Mouse (Mus musculus) cerebellum, adult 2 months (tissue): ENCODE results near the gene Unc13d. TPM values are rescaled to one million over a fixed set of nuclear protein-coding genes. Genes with fewer than 3 reads are reported as not detected.

ENCODE experiments used
- DNase-seq, 2 experiments: peaks; one replicate each; pipeline ENCODE4 v3.0.0; 2021
- H3K27ac ChIP-seq: fragments of 200-500 bp; 2 replicates; pipeline ENCODE4 v1.5.1; 2012; ENCODE audit warnings: low read length, control low read depth, inconsistent platforms; ENCODE audit not compliant: insufficient read depth
- H3K27me3 ChIP-seq: fragments of 200-500 bp; 2 replicates; pipeline ENCODE4 v1.6.1; 2012; ENCODE audit warnings: inconsistent platforms, mild to moderate bottlenecking, low read length, moderate library complexity; ENCODE audit not compliant: control insufficient read depth, insufficient read depth
- H3K4me1 ChIP-seq: fragments of 200-500 bp; 2 replicates; pipeline ENCODE4 v1.6.1; 2011; ENCODE audit warnings: low read length; ENCODE audit not compliant: control insufficient read depth, insufficient read depth
- H3K4me3 ChIP-seq: fragments of 200-500 bp; replicated peaks from 2 replicates; pipeline ENCODE3; 2011; ENCODE audit warnings: mild to moderate bottlenecking, low read depth, low read length, control low read depth; ENCODE audit not compliant: insufficient read depth
- CTCF ChIP-seq: fragments of 200-500 bp; IDR thresholded peaks from 2 replicates; pipeline ENCODE4 v1.5.1; 2011; ENCODE audit warnings: low read depth, mild to moderate bottlenecking, control low read depth, low read length, moderate library complexity, borderline replicate concordance; ENCODE audit not compliant: insufficient read depth
- POLR2A ChIP-seq: fragments of 200-500 bp; IDR thresholded peaks from 2 replicates; pipeline ENCODE4 v1.6.1; 2011; ENCODE audit warnings: low read length, control low read depth, borderline replicate concordance; ENCODE audit not compliant: insufficient read depth
- WGBS: fragments of 180-500 bp; shearing (Covaris S2); methylation state at CpG from one replicate; pipeline ENCODE4 v1.1.7; 2018; 5-methylcytosine and 5-hydroxymethylcytosine counted together
- polyA plus RNA-seq: library from polyadenylated mRNA; depleted of rRNA; stranded (reverse); fragments of >200 nt; gene quantifications from 2 replicates; pipeline ENCODE4 v1.2.3, GENCODE M21; 2012

Unc13d gene
- polyA plus RNA-seq, 1 experiment: 3.8 TPM

DNA sequence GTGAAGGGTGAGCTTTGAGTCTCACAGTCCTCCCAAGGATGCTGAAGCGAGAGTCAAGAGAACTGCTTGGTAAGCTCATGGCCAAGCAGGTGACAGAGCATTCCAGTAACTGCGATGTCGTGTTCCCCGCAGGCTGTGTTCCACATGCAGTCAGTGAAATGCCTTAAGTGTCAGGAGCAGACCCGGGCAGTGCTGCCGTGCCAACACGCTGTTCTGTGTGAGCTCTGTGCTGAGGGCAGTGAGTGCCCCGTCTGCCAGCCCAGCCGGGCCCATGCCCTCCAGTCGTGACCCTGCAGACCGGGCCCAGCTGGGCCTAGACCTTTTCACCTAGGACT, 18.1 kb downstream of the Unc13d start:
- H3K4me1 ChIP-seq: peaks cover 75% of the 10 kb centered on the region
- H3K4me3 ChIP-seq: no peak overlapping the region
- no peaks in the 10 kb centered on the region for H3K27me3 ChIP-seq
- DNase-seq: peak; percentile 45 to 50
- peak overlapping the region; percentile 58 for H3K27ac ChIP-seq
- WGBS: 31% methylated on average over 11 of the region's 11 CpGs
- TF ChIP-seq CTCF (no peak), POLR2A (no peak)

GRCm38 (mm10) chr11:116058868-116059690, 18.7 kb downstream of the Unc13d start:
- Histone ChIP-seq H3K4me1 (peaks cover 70% of the 10 kb centered on the region), H3K4me3 (no peak overlapping the region), H3K27ac (peak overlapping the region; percentile 58), H3K27me3 (no peaks in the 10 kb centered on the region)
- peak in 1 of 2 experiments; percentile 51 for DNase-seq
- TF ChIP-seq POLR2A: no peak
- no peak for TF ChIP-seq CTCF
- 46% methylated on average over 17 of the region's 17 CpGs for WGBS

DNA sequence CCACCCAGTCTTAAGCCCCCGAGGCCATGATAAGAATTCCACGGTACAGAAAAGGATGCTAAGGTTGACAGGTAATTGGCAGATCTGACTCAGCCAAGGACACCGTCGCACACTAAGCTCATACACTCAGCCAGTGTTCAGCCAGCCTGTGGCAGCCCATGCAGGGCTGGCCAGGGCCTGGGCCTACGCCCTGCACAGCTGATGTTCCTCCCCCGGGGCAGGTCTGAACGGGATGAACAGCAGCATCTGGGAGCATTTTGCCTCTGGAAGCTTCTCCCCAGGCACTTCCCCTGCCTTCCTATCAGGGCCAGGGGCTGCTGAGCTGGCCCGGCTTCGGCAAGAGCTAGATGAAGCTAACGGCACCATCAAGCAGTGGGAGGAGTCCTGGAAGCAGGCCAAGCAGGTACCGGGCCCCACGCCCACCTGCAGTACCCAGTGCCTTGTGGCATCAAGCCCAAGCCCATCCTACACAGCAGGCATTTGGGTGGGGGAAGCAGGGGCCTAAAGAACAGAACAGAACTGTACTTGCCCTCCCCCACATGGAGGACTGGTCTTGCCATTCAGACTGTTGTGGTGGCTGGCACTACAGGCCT, 19.6 kb downstream of the Unc13d start:
- H3K27me3 ChIP-seq: no peaks in the 10 kb centered on the region
- H3K27ac ChIP-seq: peak overlapping the region; percentile 58
- WGBS: 39% methylated on average over 12 of the region's 12 CpGs
- DNase-seq: no peak
- no peak overlapping the region for H3K4me3 ChIP-seq
- no peak for TF ChIP-seq POLR2A
- no peak for TF ChIP-seq CTCF
- peaks cover 64% of the 10 kb centered on the region for H3K4me1 ChIP-seq

GRCm38 (mm10) chr11:116057237-116057881, 20.4 kb downstream of the Unc13d start:
- H3K27me3 ChIP-seq: no peaks in the 10 kb centered on the region
- no peak overlapping the region for H3K4me3 ChIP-seq
- TF ChIP-seq CTCF (no peak), POLR2A (no peak)
- H3K27ac ChIP-seq: 0 out of 2 replicates have a peak overlapping the region, but pooled peaks have one; percentile 58
- DNase-seq: no peak
- peaks cover 56% of the 10 kb centered on the region for H3K4me1 ChIP-seq
- 53% methylated on average over 4 of the region's 4 CpGs for WGBS

- TF ChIP-seq CTCF (no peak), POLR2A (no peak)
- DNase-seq: no peak
- Histone ChIP-seq H3K27me3 (no peaks in the 10 kb centered on the region), H3K27ac (no peak overlapping the region), H3K4me1 (peaks cover 42% of the 10 kb centered on the region), H3K4me3 (no peak overlapping the region)
- 86% methylated on average over 11 of the region's 11 CpGs for WGBS
These were observed 21.9 kb downstream of the Unc13d start for GRCm38 (mm10) chr11:116055873-116056272.

DNA sequence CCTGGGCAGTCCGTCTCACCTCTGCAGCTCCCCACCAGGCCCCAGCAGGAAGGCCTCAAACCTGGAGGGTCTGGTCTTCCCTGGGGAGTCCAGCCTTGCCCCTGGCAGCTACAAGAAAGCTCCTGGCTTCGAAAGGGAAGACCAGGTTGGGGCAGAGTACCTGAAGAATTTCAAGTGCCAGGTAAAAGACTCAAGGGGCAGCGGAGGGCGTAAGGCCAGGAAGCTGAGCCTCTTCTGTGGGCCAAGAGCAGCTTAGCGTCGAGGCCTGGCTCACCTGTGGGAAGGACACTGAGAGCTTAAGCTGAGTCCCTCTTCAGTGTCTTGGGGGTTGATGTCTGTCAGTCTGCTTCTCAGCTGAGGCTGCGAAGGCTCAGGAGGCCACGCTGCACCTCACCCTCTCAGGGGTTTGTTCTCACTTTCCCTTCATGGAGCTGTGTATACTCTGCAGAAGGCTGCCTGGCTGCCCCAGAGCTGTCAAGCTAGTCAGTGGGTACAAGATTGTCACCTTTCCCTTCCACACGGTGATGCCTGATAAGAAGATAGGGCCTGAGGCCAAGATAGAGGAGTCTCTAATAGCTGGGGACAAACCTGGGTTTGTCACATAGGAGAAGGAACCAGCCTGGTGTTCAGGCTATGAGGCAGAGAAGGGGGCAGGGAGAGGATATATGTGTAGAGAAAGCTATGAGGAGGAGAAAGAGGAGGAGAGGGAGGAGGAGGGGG, 24.1 kb downstream of the Unc13d start:
- H3K27ac ChIP-seq: no peak overlapping the region
- 88% methylated on average over 9 of the region's 9 CpGs for WGBS
- no peak overlapping the region for H3K4me3 ChIP-seq
- H3K27me3 ChIP-seq: no peaks in the 10 kb centered on the region
- H3K4me1 ChIP-seq: peaks cover 20% of the 10 kb centered on the region
- TF ChIP-seq CTCF (no peak), POLR2A (no peak)
- no peak for DNase-seq

DNA sequence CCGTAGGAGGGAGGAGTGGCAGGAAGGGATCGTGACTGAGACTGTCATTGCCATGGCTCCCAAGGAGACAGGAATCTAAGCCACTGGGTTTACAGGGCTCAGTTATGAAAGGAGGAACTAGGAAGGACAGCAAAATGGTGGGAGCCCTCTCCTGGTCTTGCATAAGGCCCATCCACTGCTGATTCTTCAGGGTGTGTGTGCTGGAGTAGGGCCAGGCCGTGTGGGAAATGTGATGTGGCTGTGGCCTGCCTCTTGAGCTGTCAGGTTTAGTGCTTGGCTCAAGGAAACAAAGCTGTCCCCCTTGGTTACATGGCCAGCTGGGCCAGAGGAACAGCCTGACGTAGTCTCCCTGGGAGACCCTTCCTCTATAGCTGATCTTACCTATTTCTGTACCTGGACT, 27.6 kb downstream of the Unc13d start:
- DNase-seq: no peak
- Histone ChIP-seq H3K4me3 (no peak overlapping the region), H3K27me3 (no peaks in the 10 kb centered on the region), H3K27ac (no peak overlapping the region), H3K4me1 (no peaks in the 10 kb centered on the region; the same call in 1 of the 2 replicates)
- TF ChIP-seq CTCF (no peak), POLR2A (no peak)
- WGBS: 78% methylated on average over 4 of the region's 4 CpGs
